Mouse (Mus musculus): ENCODE measurements around the gene Txndc12. TPM values are rescaled to one million over a fixed set of nuclear protein-coding genes. Genes with fewer than 3 reads are reported as not detected.

Txndc12 gene
- polyA plus RNA-seq, 1 experiment from 2014 or later = 52.3 TPM

DNA sequence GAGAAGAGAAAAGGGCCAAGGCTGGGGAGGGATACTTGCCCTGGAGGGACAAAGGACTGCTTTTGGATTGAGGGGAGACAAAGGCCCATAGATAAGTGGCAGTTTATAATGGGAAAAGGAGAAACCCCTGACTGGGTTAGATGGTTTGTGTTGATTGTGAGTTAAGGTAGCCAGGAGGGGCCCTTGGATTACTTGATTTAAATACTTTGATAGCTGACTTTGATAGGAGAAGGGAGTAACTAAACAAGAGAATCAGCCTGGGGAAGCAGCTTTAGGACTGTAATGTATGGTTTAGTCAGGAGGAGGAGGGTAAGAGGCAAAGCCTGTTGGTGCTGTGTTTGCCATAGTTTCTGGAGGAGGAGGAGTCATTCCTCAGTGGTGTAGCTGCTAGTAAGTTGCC, 8.9 kb downstream of the Txndc12 start:
- ATAC-seq = no peak
- H3K4me2 ChIP-seq (replicated peaks; ENCODE audit: low read depth) = no peak overlapping the region

GRCm38 (mm10) chr4:108845824-108846569, 11.6 kb downstream of the Txndc12 start:
- WGBS = 63% methylated on average over 5 of the region's 5 CpGs
- H3K9ac ChIP-seq (ENCODE audit: low read depth, low read length) = no peak overlapping the region
- no peaks in the 10 kb centered on the region for H3K27me3 ChIP-seq (replicated peaks; ENCODE audit: control insufficient read depth, insufficient read depth, low read length)
- H3K27ac ChIP-seq (ENCODE audit: low read depth, low read length) = no peak overlapping the region
- H3K9me3 ChIP-seq (ENCODE audit: control insufficient read depth) = no peaks in the 10 kb centered on the region
- TF ChIP-seq CTCF (IDR thresholded peaks at IDR 0.05; ENCODE audit: low read depth) = no peak
- H3K4me3 ChIP-seq (ENCODE audit: low read depth, low read length) = no peak overlapping the region
- H3K36me3 ChIP-seq (ENCODE audit: control insufficient read depth, insufficient read depth) = no peaks in the 10 kb centered on the region; the same call in 1 of the 2 replicates
- H3K4me2 ChIP-seq (replicated peaks; ENCODE audit: low read depth) = no peak overlapping the region
- 0 out of 2 replicates have a peak, but pooled peaks cover 5% of the 10 kb centered on the region for H3K4me1 ChIP-seq (replicated peaks; ENCODE audit: control insufficient read depth, insufficient read depth, low read length)
- no peak for ATAC-seq

More for the DNA sequence above, 8.9 kb downstream of the Txndc12 start:
- Histone ChIP-seq H3K27me3 (replicated peaks; ENCODE audit: control insufficient read depth, insufficient read depth, low read length) (no peaks in the 10 kb centered on the region), H3K36me3 (ENCODE audit: control insufficient read depth, insufficient read depth) (no peaks in the 10 kb centered on the region), H3K4me3 (ENCODE audit: low read depth, low read length) (no peak overlapping the region), H3K4me1 (replicated peaks; ENCODE audit: control insufficient read depth, insufficient read depth, low read length) (no peaks in the 10 kb centered on the region), H3K9ac (ENCODE audit: low read depth, low read length) (no peak overlapping the region), H3K9me3 (ENCODE audit: control insufficient read depth) (no peaks in the 10 kb centered on the region), H3K27ac (ENCODE audit: low read depth, low read length) (no peak overlapping the region)
- TF ChIP-seq CTCF (IDR thresholded peaks at IDR 0.05; ENCODE audit: low read depth) = no peak

- H3K27me3 ChIP-seq (replicated peaks; ENCODE audit: control insufficient read depth, insufficient read depth, low read length) = no peaks in the 10 kb centered on the region
- peak within 1 kb of the TSS; percentile 77 for H3K9ac ChIP-seq (ENCODE audit: low read depth, low read length)
- peak within 1 kb of the TSS; percentile 91 for H3K27ac ChIP-seq (ENCODE audit: low read depth, low read length)
- peak within 1 kb of the TSS; percentile 85 for H3K4me3 ChIP-seq (ENCODE audit: low read depth, low read length)
- H3K4me2 ChIP-seq (replicated peaks; ENCODE audit: low read depth) = peak within 1 kb of the TSS; percentile 92
- TF ChIP-seq CTCF (IDR thresholded peaks at IDR 0.05; ENCODE audit: low read depth) = no peak
- WGBS = under 1% methylated on average over 73 of the region's 77 CpGs
- 0 out of 2 replicates have a peak, but pooled peaks cover 5% of the 10 kb centered on the region for H3K4me1 ChIP-seq (replicated peaks; ENCODE audit: control insufficient read depth, insufficient read depth, low read length)
- ATAC-seq = peak; percentile 80
- no peaks in the 10 kb centered on the region for H3K9me3 ChIP-seq (ENCODE audit: control insufficient read depth)
- H3K36me3 ChIP-seq (ENCODE audit: control insufficient read depth, insufficient read depth) = no peaks in the 10 kb centered on the region; the same call in 1 of the 2 replicates
Observed at GRCm38 (mm10) chr4:108847715-108848504, 13.5 kb downstream of the Txndc12 start, which contains the start of gene Kti12. Gene Kti12 (plus strand): TSS chr4:108847785.

GRCm38 (mm10) chr4:108848505-108848848, 14.1 kb downstream of the Txndc12 start, which contains the start of gene A730015C16Rik:
Gene A730015C16Rik (minus strand): TSS chr4:108848619.
- WGBS = 4% methylated on average over 20 of the region's 20 CpGs
- peak; percentile 21 for ATAC-seq
- H3K4me2 ChIP-seq (replicated peaks; ENCODE audit: low read depth) = peak within 1 kb of the TSS; percentile 92

GRCm38 (mm10) chr4:108866806-108867205, 32.4 kb downstream of the Txndc12 start:
- ATAC-seq = no peak
- 77% methylated on average over 7 of the region's 7 CpGs for WGBS
- no peak overlapping the region for H3K4me2 ChIP-seq (replicated peaks; ENCODE audit: low read depth)

More at GRCm38 (mm10) chr4:108848505-108848848, 14.1 kb downstream of the Txndc12 start, which contains the start of gene A730015C16Rik:
- Histone ChIP-seq H3K9ac (ENCODE audit: low read depth, low read length) (peak within 1 kb of the TSS; percentile 77), H3K4me3 (ENCODE audit: low read depth, low read length) (peak within 1 kb of the TSS; percentile 85), H3K4me1 (replicated peaks; ENCODE audit: control insufficient read depth, insufficient read depth, low read length) (0 out of 2 replicates have a peak, but pooled peaks cover 5% of the 10 kb centered on the region), H3K36me3 (ENCODE audit: control insufficient read depth, insufficient read depth) (peaks cover 5% of the 10 kb centered on the region; the same call in 1 of the 2 replicates), H3K27ac (ENCODE audit: low read depth, low read length) (peak within 1 kb of the TSS; percentile 91), H3K27me3 (replicated peaks; ENCODE audit: control insufficient read depth, insufficient read depth, low read length) (no peaks in the 10 kb centered on the region), H3K9me3 (ENCODE audit: control insufficient read depth) (no peaks in the 10 kb centered on the region)
- no peak for TF ChIP-seq CTCF (IDR thresholded peaks at IDR 0.05; ENCODE audit: low read depth)

More at GRCm38 (mm10) chr4:108866806-108867205, 32.4 kb downstream of the Txndc12 start:
- H3K4me1 ChIP-seq (replicated peaks; ENCODE audit: control insufficient read depth, insufficient read depth, low read length) = no peaks in the 10 kb centered on the region
- H3K9ac ChIP-seq (ENCODE audit: low read depth, low read length) = no peak overlapping the region
- TF ChIP-seq CTCF (IDR thresholded peaks at IDR 0.05; ENCODE audit: low read depth) = no peak
- peaks cover 24% of the 10 kb centered on the region for H3K36me3 ChIP-seq (ENCODE audit: control insufficient read depth, insufficient read depth)
- no peak overlapping the region for H3K27ac ChIP-seq (ENCODE audit: low read depth, low read length)
- no peaks in the 10 kb centered on the region for H3K9me3 ChIP-seq (ENCODE audit: control insufficient read depth)
- H3K4me3 ChIP-seq (ENCODE audit: low read depth, low read length) = no peak overlapping the region
- no peaks in the 10 kb centered on the region for H3K27me3 ChIP-seq (replicated peaks; ENCODE audit: control insufficient read depth, insufficient read depth, low read length)
